ENCODE assay signal across 1 mouse cellular context in the genomic region with DNA sequence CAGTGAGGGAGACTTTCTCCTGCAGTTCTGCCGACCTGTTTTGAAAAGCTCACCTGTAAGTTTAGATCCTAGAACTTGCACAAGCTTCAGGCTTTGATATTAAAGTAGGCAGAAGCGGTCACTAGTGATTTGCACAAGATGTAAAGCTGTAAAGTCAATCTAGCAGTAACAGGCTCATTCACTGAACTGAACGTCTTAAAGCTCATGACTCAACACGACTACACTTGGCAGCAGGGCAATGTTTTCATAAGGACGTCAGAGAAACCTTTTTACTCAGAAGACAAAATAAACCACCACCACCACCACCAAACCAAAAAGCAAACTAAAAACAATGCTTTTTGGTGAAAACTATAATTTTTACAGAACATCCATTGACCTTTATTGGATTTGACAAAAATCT.
TF ChIP-seq lines count a peak whose summit lies in the region.

No protein-coding gene starts in this region.

TF ChIP-seq in CH12.LX, 34 proteins besides CTCF, POLR2A, EP300 and RAD21:
- TF ChIP-seq CHD1 (IDR thresholded peaks at IDR 0.05; ENCODE audit: low read depth, low read length) = no peak
- TF ChIP-seq RCOR1 (conservative IDR thresholded peaks at IDR 0.05; ENCODE audit: low read depth, low read length) = no peak
- TF ChIP-seq TCF12 (IDR thresholded peaks at IDR 0.05; ENCODE audit: low read depth, low read length) = no peak
- TF ChIP-seq UBTF (IDR thresholded peaks at IDR 0.05; ENCODE audit: low read depth, low read length) = no peak
- TF ChIP-seq KAT2A (IDR thresholded peaks at IDR 0.05; ENCODE audit: insufficient replicate concordance, low read length) = no peak
- TF ChIP-seq HCFC1 (IDR thresholded peaks at IDR 0.05; ENCODE audit: low read depth, low read length) = no peak
- TF ChIP-seq MYC (IDR thresholded peaks at IDR 0.05; ENCODE audit: low read depth, low read length) = no peak
- no peak for TF ChIP-seq ZNF384 (IDR thresholded peaks at IDR 0.05; ENCODE audit: low read depth, low read length)
- no peak for TF ChIP-seq ZC3H11A (IDR thresholded peaks at IDR 0.05; ENCODE audit: low read depth, low read length)
- TF ChIP-seq USF2 (conservative IDR thresholded peaks at IDR 0.05; ENCODE audit: low read depth, low read length) = no peak
- TF ChIP-seq ZKSCAN1 (IDR thresholded peaks at IDR 0.05; ENCODE audit: borderline replicate concordance, low read depth, low read length) = no peak
- TF ChIP-seq SIN3A (IDR thresholded peaks at IDR 0.05; ENCODE audit: low read length) = no peak
